Mouse (Mus musculus) limb, embryonic 11.5 days (tissue): ENCODE measurements at regions not wholly inside any gene's neighbourhood (a gene's known extent, or its start where the extent isn't known, plus 50 kb on each side); places are given as distances from the start of the nearest gene placed in this dataset.

Experiments
- ATAC-seq: fragments of 200-750 bp; cut with Nextera tagmentation; 2 replicates; pipeline ENCODE4 v1.8.0; 2017; ENCODE audit warnings: low read depth; ENCODE audit not compliant: insufficient number of reproducible peaks, low FRiP score, low TSS enrichment
- DNase-seq: peaks from one replicate; pipeline ENCODE4 v3.0.0-alpha.2; 2015; ENCODE audit warnings: low spot score
- H3K27ac ChIP-seq: fragments of 300-500 bp; sonication (generic); replicated peaks from 2 replicates; pipeline ENCODE4 v1.5.1; 2014; ENCODE audit warnings: low read depth, mild to moderate bottlenecking, low read length
- H3K27me3 ChIP-seq: fragments of 300-500 bp; sonication (generic); 2 replicates; pipeline ENCODE4 v1.6.1; 2014; ENCODE audit warnings: mild to moderate bottlenecking, low read length, mixed read lengths; ENCODE audit not compliant: control insufficient read depth, insufficient read depth
- H3K36me3 ChIP-seq: fragments of 300-500 bp; sonication (generic); 2 replicates; pipeline ENCODE4 v1.6.1; 2014; ENCODE audit warnings: mild to moderate bottlenecking, low read length, moderate library complexity, mixed read lengths; ENCODE audit not compliant: control insufficient read depth, insufficient read depth
- H3K4me1 ChIP-seq: fragments of 300-500 bp; sonication (generic); 2 replicates; pipeline ENCODE4 v1.6.1; 2014; ENCODE audit warnings: low read length, mixed read lengths; ENCODE audit not compliant: control insufficient read depth, insufficient read depth
- H3K4me2 ChIP-seq: fragments of 300-500 bp; sonication (generic); 2 replicates; pipeline ENCODE4 v1.6.1; 2014; ENCODE audit warnings: low read depth, mild to moderate bottlenecking, moderate library complexity; ENCODE audit not compliant: severe bottlenecking
- H3K4me3 ChIP-seq: fragments of 300-500 bp; sonication (generic); 2 replicates; pipeline ENCODE4 v1.5.1; 2014; ENCODE audit warnings: low read depth, low read length
- H3K9ac ChIP-seq: fragments of 300-500 bp; sonication (generic); 2 replicates; pipeline ENCODE4 v1.6.1; 2014; ENCODE audit warnings: mild to moderate bottlenecking, low read length
- H3K9me3 ChIP-seq: fragments of 300-500 bp; sonication (generic); 2 replicates; pipeline ENCODE4 v1.6.1; 2016; ENCODE audit warnings: low read length; ENCODE audit not compliant: control insufficient read depth
- WGBS: fragments of 180-500 bp; shearing (Covaris S2); extraction: QIAGEN DNeasy Blood & Tissue Kit; methylation state at CpG from one replicate; pipeline ENCODE4 v1.1.7; 2014; 5-methylcytosine and 5-hydroxymethylcytosine counted together

- DNase-seq, result no peak
- Histone ChIP-seq H3K9ac (no peak overlapping the region), H3K9me3 (no peaks in the 10 kb centered on the region), H3K4me1 (no peaks in the 10 kb centered on the region), H3K4me3 (no peak overlapping the region), H3K27me3 (no peaks in the 10 kb centered on the region), H3K27ac (no peak overlapping the region), H3K4me2 (no peak overlapping the region), H3K36me3 (no peaks in the 10 kb centered on the region)
- ATAC-seq, result no peak
- 94% methylated on average over 6 of the region's 6 CpGs for WGBS
Measured at GRCm38 (mm10) chr19:26987909-26988456, 102.3 kb downstream of the Gm815 start.

- H3K27me3 ChIP-seq, result no peaks in the 10 kb centered on the region
- H3K9ac ChIP-seq, result no peak overlapping the region
- no peak overlapping the region for H3K4me3 ChIP-seq
- no peak for ATAC-seq
- WGBS, result 70% methylated on average over 4 of the region's 4 CpGs
- H3K4me2 ChIP-seq, result no peak overlapping the region
- no peaks in the 10 kb centered on the region for H3K36me3 ChIP-seq
- H3K4me1 ChIP-seq, result no peaks in the 10 kb centered on the region
- no peak overlapping the region for H3K27ac ChIP-seq
- no peak for DNase-seq
- no peaks in the 10 kb centered on the region for H3K9me3 ChIP-seq
Measured at GRCm38 (mm10) chr19:26994586-26995352, 109.1 kb downstream of the Gm815 start.

GRCm38 (mm10) chr19:26999596-26999995 lies 113.9 kb downstream of the Gm815 start:
- no peak for ATAC-seq
- no peaks in the 10 kb centered on the region for H3K36me3 ChIP-seq
- no peaks in the 10 kb centered on the region for H3K4me1 ChIP-seq
- H3K9me3 ChIP-seq, result no peaks in the 10 kb centered on the region
- no peaks in the 10 kb centered on the region for H3K27me3 ChIP-seq
- no peak for DNase-seq
- WGBS, result 81% methylated on average over 3 of the region's 3 CpGs
- no peak overlapping the region for H3K4me2 ChIP-seq
- no peak overlapping the region for H3K27ac ChIP-seq
- H3K9ac ChIP-seq, result no peak overlapping the region
- H3K4me3 ChIP-seq, result no peak overlapping the region

- H3K9ac ChIP-seq, result no peak overlapping the region
- ATAC-seq (no peak), DNase-seq (no peak)
- no peak overlapping the region for H3K4me3 ChIP-seq
- 86% methylated on average over 3 of the region's 3 CpGs for WGBS
- H3K27ac ChIP-seq, result no peak overlapping the region
- H3K27me3 ChIP-seq, result no peaks in the 10 kb centered on the region
- no peak overlapping the region for H3K4me2 ChIP-seq
- H3K9me3 ChIP-seq, result no peaks in the 10 kb centered on the region
- no peaks in the 10 kb centered on the region for H3K4me1 ChIP-seq
- no peaks in the 10 kb centered on the region for H3K36me3 ChIP-seq
Measured at GRCm38 (mm10) chr19:27021930-27022329, 136.2 kb downstream of the Gm815 start.

- no peak overlapping the region for H3K9ac ChIP-seq
- H3K27ac ChIP-seq, result no peak overlapping the region
- no peak overlapping the region for H3K4me3 ChIP-seq
- no peak for ATAC-seq
- H3K4me2 ChIP-seq, result no peak overlapping the region
- WGBS, result 87% methylated on average over 5 of the region's 5 CpGs
- no peaks in the 10 kb centered on the region for H3K4me1 ChIP-seq
- no peaks in the 10 kb centered on the region for H3K27me3 ChIP-seq
- no peak for DNase-seq
- no peaks in the 10 kb centered on the region for H3K36me3 ChIP-seq
- no peaks in the 10 kb centered on the region for H3K9me3 ChIP-seq
Measured at GRCm38 (mm10) chr19:27022917-27023316, 137.2 kb downstream of the Gm815 start.

- no peaks in the 10 kb centered on the region for H3K27me3 ChIP-seq
Measured at GRCm38 (mm10) chr19:27028834-27029233, 143.2 kb downstream of the Gm815 start.

GRCm38 (mm10) chr19:27031030-27031700 lies 145.5 kb downstream of the Gm815 start:
- H3K4me2 ChIP-seq, result no peak overlapping the region
- no peaks in the 10 kb centered on the region for H3K9me3 ChIP-seq
- no peaks in the 10 kb centered on the region for H3K27me3 ChIP-seq
- H3K27ac ChIP-seq, result no peak overlapping the region
- H3K9ac ChIP-seq, result no peak overlapping the region
- H3K4me1 ChIP-seq, result no peaks in the 10 kb centered on the region
- 58% methylated on average over 7 of the region's 7 CpGs for WGBS
- ATAC-seq (no peak), DNase-seq (no peak)
- no peak overlapping the region for H3K4me3 ChIP-seq
- H3K36me3 ChIP-seq, result no peaks in the 10 kb centered on the region

More at GRCm38 (mm10) chr19:27028834-27029233, 143.2 kb downstream of the Gm815 start:
- WGBS, result 85% methylated on average over 1 of the region's 1 CpGs
- Histone ChIP-seq H3K36me3 (no peaks in the 10 kb centered on the region), H3K4me1 (no peaks in the 10 kb centered on the region), H3K4me3 (no peak overlapping the region), H3K27ac (no peak overlapping the region), H3K9me3 (no peaks in the 10 kb centered on the region), H3K4me2 (no peak overlapping the region), H3K9ac (no peak overlapping the region)
- DNase-seq, result no peak
- no peak for ATAC-seq

- Histone ChIP-seq H3K4me2 (no peak overlapping the region), H3K9ac (no peak overlapping the region), H3K4me3 (no peak overlapping the region), H3K27me3 (no peaks in the 10 kb centered on the region), H3K9me3 (no peaks in the 10 kb centered on the region), H3K36me3 (no peaks in the 10 kb centered on the region), H3K27ac (no peak overlapping the region), H3K4me1 (no peaks in the 10 kb centered on the region)
- WGBS, result 71% methylated on average over 5 of the region's 5 CpGs
- no peak for DNase-seq
- no peak for ATAC-seq
Measured at GRCm38 (mm10) chr19:27032621-27033020, 146.9 kb downstream of the Gm815 start.
